Mouse (Mus musculus): ENCODE measurements at regions not wholly inside any gene's neighbourhood (a gene's known extent, or its start where the extent isn't known, plus 50 kb on each side); places are given as distances from the start of the nearest gene placed in this dataset.

- DNase-seq, result no peak
These were observed 82.9 kb upstream of the Cryz start for GRCm38 (mm10) chr3:154513566-154513965.

DNA sequence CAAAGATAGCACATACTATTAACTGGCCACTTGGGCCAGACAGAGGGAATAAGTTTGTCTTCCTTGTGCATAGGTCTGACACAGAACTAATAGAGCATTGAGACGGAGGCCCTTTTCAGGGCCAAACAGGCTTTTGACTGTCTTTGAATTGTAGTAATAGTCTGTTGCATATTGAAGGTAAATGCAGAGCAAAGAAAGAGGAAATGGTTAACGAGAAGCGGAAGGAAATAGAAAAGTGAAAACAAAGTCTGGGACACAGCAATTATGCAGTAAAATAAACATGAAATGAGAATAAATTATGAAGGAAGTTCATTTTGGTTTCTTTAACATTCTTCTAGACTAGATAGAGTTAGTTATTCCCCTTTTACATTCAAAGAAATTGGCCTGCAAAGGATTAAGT, 86.4 kb upstream of the Cryz start:
- no peak for DNase-seq

DNA sequence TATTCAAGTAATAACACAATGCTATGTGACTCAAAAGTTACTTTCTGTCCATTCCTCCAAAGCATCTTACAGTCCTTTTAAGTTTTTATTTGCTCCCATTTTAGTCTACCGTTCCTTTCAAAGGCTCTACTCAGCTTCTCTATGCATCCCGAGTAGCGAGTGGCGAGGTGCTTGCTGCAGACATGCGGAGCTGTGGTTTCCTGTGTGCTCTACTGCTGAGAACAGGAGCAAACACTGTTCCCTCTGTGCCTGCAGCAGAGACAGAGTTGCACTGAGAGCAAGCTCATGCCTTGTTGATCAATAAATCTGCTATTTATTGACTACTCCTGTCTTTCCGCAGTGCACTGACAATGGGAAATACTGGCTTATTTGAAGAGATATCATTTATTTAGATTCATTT, 87.1 kb upstream of the Cryz start:
- no peak for DNase-seq

DNA sequence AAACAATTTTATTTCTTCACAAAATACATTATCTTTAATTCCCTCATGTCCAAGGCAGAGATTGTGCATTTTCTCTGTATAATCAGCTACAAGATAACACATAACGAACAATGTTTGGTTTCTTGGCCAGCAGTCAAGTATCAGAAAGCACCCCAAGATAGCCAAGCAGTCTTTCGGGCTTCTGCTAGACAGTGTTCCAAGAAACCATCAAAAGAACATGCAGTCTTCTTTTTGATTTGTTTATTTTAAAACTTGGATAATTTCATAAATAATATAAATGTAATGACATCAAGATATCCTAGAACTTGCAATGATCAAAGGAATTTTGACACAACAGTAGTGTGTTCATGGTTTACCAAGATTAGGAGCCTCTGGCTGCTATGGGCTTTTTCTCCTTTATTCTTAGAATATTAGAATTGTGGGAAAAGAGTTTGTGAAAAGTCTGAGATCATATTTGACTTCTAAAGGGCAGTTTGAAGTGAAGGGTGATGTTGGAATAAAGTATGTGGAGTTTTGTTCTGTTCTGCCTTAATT, 103.1 kb upstream of the Cryz start:
- no peak for DNase-seq

GRCm38 (mm10) chr3:154472426-154472825, 124.1 kb upstream of the Cryz start:
- DNase-seq, result no peak

GRCm38 (mm10) chr3:154467581-154468374, 128.7 kb upstream of the Cryz start:
- DNase-seq, result no peak

- no peak for DNase-seq
These were observed 127.7 kb upstream of the Lhx8 start for GRCm38 (mm10) chr3:154458208-154458607.

- no peak for DNase-seq
These were observed 122.6 kb upstream of the Lhx8 start for GRCm38 (mm10) chr3:154453025-154453424.

- no peak for DNase-seq
These were observed 122.1 kb upstream of the Lhx8 start for GRCm38 (mm10) chr3:154452585-154452984.

DNA sequence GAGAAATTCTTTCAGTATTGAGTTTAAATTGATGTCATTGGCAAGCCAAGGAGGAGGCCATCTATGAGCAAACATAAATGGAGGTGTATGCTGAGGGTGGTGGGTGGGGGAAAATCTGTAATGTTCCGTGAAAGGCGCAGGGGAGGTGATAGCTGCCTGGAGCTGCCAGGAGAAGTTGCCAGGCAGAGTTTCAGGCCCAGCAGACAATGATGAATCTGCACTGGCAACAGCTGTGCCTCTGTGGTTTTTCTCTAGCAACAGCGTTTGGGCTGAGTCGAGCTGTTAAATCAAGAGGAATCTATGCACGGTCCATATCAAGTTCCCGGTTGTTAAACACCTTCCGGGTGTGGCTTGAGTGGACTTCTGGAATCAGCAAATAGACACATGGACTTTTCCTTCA, 120.7 kb upstream of the Lhx8 start:
- no peak for DNase-seq

GRCm38 (mm10) chr3:154443351-154444075, 113.1 kb upstream of the Lhx8 start:
- no peak for DNase-seq

GRCm38 (mm10) chr3:154441454-154441853, 111.0 kb upstream of the Lhx8 start:
- DNase-seq, result peak; percentile 39

- no peak for DNase-seq
These were observed 110.4 kb upstream of the Lhx8 start for GRCm38 (mm10) chr3:154440899-154441298.

DNA sequence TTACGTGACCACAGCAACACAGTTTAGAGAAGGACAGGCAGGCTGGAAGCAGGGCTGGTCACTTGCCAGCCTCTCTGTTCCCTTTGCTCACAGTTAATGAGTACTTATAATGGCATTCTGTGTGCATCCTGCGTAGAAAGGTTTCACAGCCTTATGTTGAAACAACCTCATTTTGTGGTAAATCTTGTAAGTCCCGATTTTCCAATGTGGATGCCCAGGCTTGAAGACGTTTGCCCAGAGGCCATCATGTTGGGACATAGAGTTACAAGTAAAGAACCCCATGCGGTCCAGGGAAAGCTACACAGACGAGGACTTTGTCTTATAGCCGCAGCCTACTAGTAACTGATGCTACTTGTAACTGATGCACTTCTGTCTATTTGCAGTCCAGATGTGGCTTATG, 100.4 kb upstream of the Lhx8 start:
- DNase-seq, result no peak

GRCm38 (mm10) chr3:154429666-154430065, 99.2 kb upstream of the Lhx8 start:
- DNase-seq, result no peak

DNA sequence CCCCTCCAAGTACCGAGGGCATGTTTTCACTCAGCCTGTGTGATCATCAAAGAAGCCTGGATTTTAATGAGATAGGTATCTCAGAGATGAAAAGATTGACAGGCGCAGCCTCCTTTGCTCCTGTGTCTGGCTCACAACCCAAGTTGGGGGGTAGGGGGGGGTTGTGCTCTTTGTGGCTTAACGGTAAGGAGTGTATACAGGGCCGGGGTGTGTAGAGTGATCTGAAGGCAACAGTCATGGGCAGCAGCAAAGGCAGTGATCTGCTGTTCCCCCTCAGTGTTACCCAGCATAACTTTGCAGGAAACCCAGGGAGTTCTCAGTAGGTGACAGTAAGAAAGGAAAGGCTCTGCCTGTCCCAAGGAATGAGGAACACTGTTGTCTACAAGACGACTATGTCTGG, 94.1 kb upstream of the Lhx8 start:
- DNase-seq, result no peak

DNA sequence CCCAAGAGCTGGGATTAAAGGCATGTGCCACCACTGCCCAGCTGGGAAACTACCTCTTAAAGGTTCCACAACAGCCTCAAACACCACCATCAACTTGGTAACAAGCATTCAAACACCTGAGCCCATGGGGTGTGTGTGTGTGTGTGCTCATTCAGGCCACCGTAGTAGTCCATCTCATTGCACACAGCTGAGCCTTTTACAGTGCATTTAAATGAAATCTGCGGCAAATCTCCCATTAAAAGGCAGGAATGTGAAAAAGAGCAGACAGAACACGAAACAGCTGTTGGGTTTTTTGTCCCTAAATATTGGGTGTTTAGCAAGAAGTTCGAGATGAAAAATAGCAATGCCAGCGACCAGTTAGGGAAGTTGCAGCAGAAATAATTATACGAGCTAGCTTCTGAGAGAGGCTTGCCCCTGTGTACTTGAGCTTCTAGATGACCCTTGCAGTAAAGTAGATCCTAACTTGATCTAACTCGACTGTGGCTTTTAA, 91.0 kb upstream of the Lhx8 start:
- no peak for DNase-seq

- DNase-seq, result no peak
These were observed 87.8 kb upstream of the Lhx8 start for GRCm38 (mm10) chr3:154418177-154418832.

DNA sequence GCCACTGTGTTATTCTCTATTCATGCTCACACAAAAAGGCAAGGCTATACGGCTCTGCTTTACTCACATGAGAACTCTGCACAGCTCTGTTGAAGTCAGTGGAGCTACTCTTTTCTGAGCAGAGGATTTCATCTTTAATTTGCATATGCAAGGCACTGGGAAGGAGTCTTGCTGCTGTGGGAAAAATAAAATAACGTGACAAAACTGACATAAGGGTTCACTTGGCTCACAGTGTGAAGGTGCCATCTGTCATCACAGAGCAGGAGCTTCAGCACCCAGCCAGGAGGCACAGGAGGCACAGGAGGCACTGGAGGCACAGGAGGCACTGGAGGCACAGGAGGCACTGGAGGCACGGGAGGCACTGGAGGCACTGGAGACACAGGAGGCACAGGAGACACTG, 83.9 kb upstream of the Lhx8 start:
- DNase-seq, result no peak

- DNase-seq, result no peak
These were observed 79.8 kb upstream of the Lhx8 start for GRCm38 (mm10) chr3:154410292-154410691.

GRCm38 (mm10) chr3:154402081-154402480, 71.6 kb upstream of the Lhx8 start:
- no peak for DNase-seq

- no peak for DNase-seq
These were observed 63.2 kb upstream of the Lhx8 start for GRCm38 (mm10) chr3:154393626-154394025.

- DNase-seq, result no peak
These were observed 61.2 kb upstream of the Lhx8 start for GRCm38 (mm10) chr3:154391629-154392028.

DNA sequence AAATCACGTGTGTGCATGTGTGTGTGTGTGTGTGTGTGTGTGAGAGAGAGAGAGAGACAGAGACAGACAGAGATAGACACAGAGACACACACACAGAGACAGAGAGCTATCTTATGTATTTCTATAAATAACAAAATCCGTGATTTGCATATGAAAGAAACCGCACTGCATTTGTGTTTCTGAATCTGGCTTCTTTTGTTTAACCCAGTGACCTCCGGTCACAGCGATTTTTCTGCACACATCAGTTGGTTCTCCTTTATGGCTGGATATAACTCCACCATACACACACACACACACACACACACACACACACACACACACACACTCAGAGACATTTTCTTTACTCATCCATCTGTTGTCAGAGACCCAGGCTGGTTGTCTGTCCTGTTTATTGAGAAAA, 58.2 kb upstream of the Lhx8 start:
- no peak for DNase-seq

All from kidney, adult 18-20 months (tissue).